Mouse (Mus musculus) intestine, embryonic 16.5 days (tissue): ENCODE measurements around the gene Hist2h2be. TPM values are rescaled to one million over a fixed set of nuclear protein-coding genes. Genes with fewer than 3 reads are reported as not detected.
A peak's percentile ranks its signal among the peaks of the same experiment; 100 is the strongest.
"Not testable (repeated sequence)": the region's sequence is repeated elsewhere in the genome, so short reads cannot be mapped to it uniquely, and the experiment has no call there.

Experiments
- ATAC-seq: fragments of 200-750 bp; cut with Nextera tagmentation; 2 replicates; pipeline ENCODE4 v1.8.0; 2017; ENCODE audit warnings: moderate TSS enrichment, moderate library complexity
- H3K27ac ChIP-seq: fragments of 300-500 bp; sonication (generic); 2 replicates; pipeline ENCODE4 v1.5.1; 2014; ENCODE audit warnings: mild to moderate bottlenecking, low read length
- H3K27me3 ChIP-seq: fragments of 300-500 bp; sonication (generic); replicated peaks from 2 replicates; pipeline ENCODE4 v1.6.1; 2014; ENCODE audit warnings: low read length, control low read depth, mixed read lengths; ENCODE audit not compliant: control insufficient read depth, insufficient read depth
- H3K36me3 ChIP-seq: fragments of 300-500 bp; sonication (generic); 2 replicates; pipeline ENCODE4 v1.6.1; 2014; ENCODE audit warnings: low read length, control low read depth; ENCODE audit not compliant: control insufficient read depth, insufficient read depth
- H3K4me1 ChIP-seq: fragments of 300-500 bp; sonication (generic); 2 replicates; pipeline ENCODE4 v1.6.1; 2014; ENCODE audit warnings: low read length, control low read depth, mixed read lengths; ENCODE audit not compliant: control insufficient read depth, insufficient read depth
- H3K4me2 ChIP-seq: fragments of 300-500 bp; sonication (generic); 2 replicates; pipeline ENCODE4 v1.6.1; 2014; ENCODE audit warnings: low read depth, low read length, control low read depth
- H3K4me3 ChIP-seq: fragments of 300-500 bp; sonication (generic); 2 replicates; pipeline ENCODE4 v1.5.1; 2014; ENCODE audit warnings: mild to moderate bottlenecking, low read length
- H3K9ac ChIP-seq: fragments of 300-500 bp; sonication (generic); 2 replicates; pipeline ENCODE4 v1.6.1; 2014; ENCODE audit warnings: low read depth, low read length
- H3K9me3 ChIP-seq: fragments of 300-500 bp; sonication (generic); 2 replicates; pipeline ENCODE4 v1.6.1; 2016; ENCODE audit warnings: low read length, control low read depth; ENCODE audit not compliant: control insufficient read depth
- WGBS: fragments of 180-500 bp; shearing (Covaris S2); extraction: QIAGEN DNeasy Blood & Tissue Kit; methylation state at CpG from one replicate; pipeline ENCODE4 v1.1.7; 2014; 5-methylcytosine and 5-hydroxymethylcytosine counted together
- microRNA-seq: library from miRNA; unstranded; fragments of <30 nt; microRNA quantifications from one replicate; pipeline ENCODE4, GENCODE M21; 2016
- polyA plus RNA-seq: library from polyadenylated mRNA; unstranded; fragments of >200 nt; fragmentation: Nextera tagmentation; extraction: Ambion mirVana; gene quantifications from 2 replicates; pipeline ENCODE4 v1.2.1, GENCODE M21; 2015

Gene Hist2h2be
- polyA plus RNA-seq, 1 experiment from 2014 or later = 6.7 TPM

GRCm38 (mm10) chr3:96264404-96264949, 43.6 kb downstream of the Hist2h2be start:
- Histone ChIP-seq H3K4me1 (peaks cover 17% of the 10 kb centered on the region; the same call in 1 of the 2 replicates), H3K27ac (peak overlapping the region; percentile 97), H3K36me3 (no peaks in the 10 kb centered on the region), H3K27me3 (no peaks in the 10 kb centered on the region), H3K4me3 (peak overlapping the region; percentile 64; the same call in 1 of the 2 replicates), H3K9me3 (no peaks in the 10 kb centered on the region), H3K9ac (peak overlapping the region; percentile 79), H3K4me2 (peak overlapping the region; percentile 55)
- ATAC-seq = no peak
- WGBS = 73% methylated on average over 7 of the region's 7 CpGs

GRCm38 (mm10) chr3:96266132-96266710, 45.3 kb downstream of the Hist2h2be start:
- ATAC-seq = no peak
- no peaks in the 10 kb centered on the region for H3K9me3 ChIP-seq
- WGBS = 86% methylated on average over 8 of the region's 8 CpGs
- H3K36me3 ChIP-seq = no peaks in the 10 kb centered on the region
- no peaks in the 10 kb centered on the region for H3K27me3 ChIP-seq
- H3K4me2 ChIP-seq = no peak overlapping the region
- H3K27ac ChIP-seq = no peak overlapping the region
- H3K4me1 ChIP-seq = peaks cover 20% of the 10 kb centered on the region
- no peak overlapping the region for H3K9ac ChIP-seq
- H3K4me3 ChIP-seq = no peak overlapping the region

GRCm38 (mm10) chr3:96267541-96267940, 46.6 kb downstream of the Hist2h2be start:
- 84% methylated on average over 4 of the region's 4 CpGs for WGBS
- ATAC-seq = no peak
- H3K4me2 ChIP-seq = peak overlapping the region; percentile 57; the same call in 1 of the 2 replicates

GRCm38 (mm10) chr3:96268051-96268775, 47.3 kb downstream of the Hist2h2be start, which contains the start of gene Hist2h3b:
TSS of gene Hist2h3b (plus strand) at chr3:96268654.
- H3K4me1 ChIP-seq = peaks cover 16% of the 10 kb centered on the region
- H3K4me2 ChIP-seq = peak within 1 kb of the TSS; percentile 91
- H3K9ac ChIP-seq = peak within 1 kb of the TSS; percentile 68
- 19% methylated on average over 28 of the region's 30 CpGs for WGBS
- no peaks in the 10 kb centered on the region for H3K9me3 ChIP-seq
- peak within 1 kb of the TSS; percentile 58 for H3K4me3 ChIP-seq
- H3K27me3 ChIP-seq = no peaks in the 10 kb centered on the region
- H3K36me3 ChIP-seq = no peaks in the 10 kb centered on the region
- ATAC-seq = peak; percentile 79
- H3K27ac ChIP-seq = peak within 1 kb of the TSS; percentile 92

More at GRCm38 (mm10) chr3:96267541-96267940, 46.6 kb downstream of the Hist2h2be start:
- no peaks in the 10 kb centered on the region for H3K27me3 ChIP-seq
- H3K9ac ChIP-seq = no peak overlapping the region
- H3K4me1 ChIP-seq = peaks cover 16% of the 10 kb centered on the region
- no peak overlapping the region for H3K4me3 ChIP-seq
- no peaks in the 10 kb centered on the region for H3K36me3 ChIP-seq
- peak overlapping the region; percentile 92 for H3K27ac ChIP-seq
- H3K9me3 ChIP-seq = no peaks in the 10 kb centered on the region

- Histone ChIP-seq H3K9ac (peak overlapping the region; percentile 68), H3K4me3 (peak overlapping the region; percentile 50), H3K4me2 (peak overlapping the region; percentile 63), H3K4me1 (peaks cover 16% of the 10 kb centered on the region), H3K27ac (peak overlapping the region; percentile 92)
- not testable (repeated sequence) for H3K9me3 ChIP-seq, H3K27me3 ChIP-seq, H3K36me3 ChIP-seq
- 1% methylated on average over 9 of the region's 44 CpGs for WGBS
- peak; percentile 42 for ATAC-seq
These were observed 48.0 kb downstream of the Hist2h2be start for GRCm38 (mm10) chr3:96268776-96269378.

DNA sequence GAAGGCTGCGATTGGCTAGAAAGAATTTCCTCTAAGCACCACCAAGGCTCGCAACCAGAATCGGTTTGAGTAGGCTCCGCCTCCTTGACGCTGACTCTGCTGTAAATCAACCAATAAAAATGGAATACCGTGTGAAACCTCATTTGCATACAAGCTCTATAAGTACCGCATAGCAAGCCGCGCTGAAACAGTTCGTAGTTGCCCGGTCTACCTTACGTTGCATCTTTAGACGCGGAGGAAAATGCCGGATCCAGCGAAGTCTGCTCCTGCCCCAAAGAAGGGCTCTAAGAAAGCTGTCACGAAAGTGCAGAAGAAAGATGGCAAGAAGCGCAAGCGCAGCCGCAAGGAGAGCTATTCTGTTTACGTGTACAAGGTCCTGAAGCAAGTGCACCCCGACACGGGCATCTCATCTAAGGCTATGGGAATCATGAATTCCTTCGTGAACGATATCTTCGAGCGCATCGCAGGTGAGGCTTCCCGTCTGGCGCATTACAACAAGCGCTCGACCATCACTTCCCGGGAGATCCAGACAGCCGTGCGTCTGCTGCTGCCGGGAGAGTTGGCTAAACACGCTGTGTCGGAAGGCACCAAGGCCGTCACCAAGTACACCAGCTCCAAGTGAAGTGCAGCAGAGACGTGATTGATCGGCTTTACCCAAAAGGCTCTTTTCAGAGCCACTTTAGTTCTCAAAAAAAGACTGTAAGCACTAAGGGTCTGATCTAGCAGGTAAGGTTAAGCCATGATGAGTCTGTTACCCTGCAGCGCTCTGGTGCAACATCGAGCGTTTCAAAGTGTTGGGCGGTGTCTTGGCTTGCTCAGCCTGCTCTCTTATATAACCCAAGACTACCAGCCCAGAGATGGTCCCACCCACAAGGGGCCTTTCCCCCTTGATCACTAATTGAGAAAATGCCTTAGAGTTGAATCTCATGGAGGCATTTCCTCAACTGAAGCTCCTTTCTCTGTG, 48.9 kb downstream of the Hist2h2be start, which contains the start of gene Hist2h2bb:
Hist2h2bb (plus strand) TSS at position 242 of the 964 bp plus-strand sequence.
- Histone ChIP-seq H3K9me3 (no peaks in the 10 kb centered on the region), H3K9ac (peak within 1 kb of the TSS; percentile 73), H3K36me3 (no peaks in the 10 kb centered on the region), H3K4me1 (peaks cover 7% of the 10 kb centered on the region), H3K4me2 (peak within 1 kb of the TSS; percentile 91), H3K27ac (peak within 1 kb of the TSS; percentile 93), H3K4me3 (peak within 1 kb of the TSS; percentile 58), H3K27me3 (no peaks in the 10 kb centered on the region)
- peak; percentile 96 for ATAC-seq
- WGBS = under 1% methylated on average over 45 of the region's 45 CpGs

Small RNA genes lying within 50 kb of the gene (microRNA-seq; reads per million reads assigned to microRNA genes)
- gene Gm44492 (not detected), gene Gm47311 (not detected), gene Gm47313 (not detected)

Other genes with a start within 250 kb of the Hist2h2be start
- gene Plekho1, start 225.1 kb upstream of the Hist2h2be start, polyA plus RNA-seq = 17.3 and 17.7 TPM in 2 replicates
- 28.0 and 28.5 TPM in 2 replicates for gene Vps45, start 162.7 kb upstream of the Hist2h2be start, polyA plus RNA-seq
- 14.7 and 15.5 TPM in 2 replicates for gene Otud7b, start 116.6 kb upstream of the Hist2h2be start, polyA plus RNA-seq
- 24.5 TPM in 2 replicates for gene Mtmr11, start 59.1 kb upstream of the Hist2h2be start, polyA plus RNA-seq
- 142 and 154 TPM in 2 replicates for gene Sf3b4, start 48.8 kb upstream of the Hist2h2be start, polyA plus RNA-seq
- 3.2 and 3.4 TPM in 2 replicates for gene Sv2a, start 40.0 kb upstream of the Hist2h2be start, polyA plus RNA-seq
- gene Bola1, start 1.4 kb upstream of the Hist2h2be start, polyA plus RNA-seq = 65.2 and 66.2 TPM in 2 replicates
- gene Hist2h2ab, start 1.3 kb upstream of the Hist2h2be start, polyA plus RNA-seq = 0.70 TPM in 1 of 2 replicates, not detected in the other
- gene Hist2h2ac, start 239 bp upstream of the Hist2h2be start, polyA plus RNA-seq = 2.8 and 4.7 TPM in 2 replicates
- 2.9 and 3.7 TPM in 2 replicates for gene Hist2h3c2, start 18.0 kb downstream of the Hist2h2be start, polyA plus RNA-seq
- 37.3 and 43.2 TPM in 2 replicates for gene Hist2h2aa2, start 19.2 kb downstream of the Hist2h2be start, polyA plus RNA-seq
- gene Hist2h2aa1, start 24.4 kb downstream of the Hist2h2be start, polyA plus RNA-seq = 13.7 and 14.1 TPM in 2 replicates
- gene Hist2h3c1, start 25.6 kb downstream of the Hist2h2be start, polyA plus RNA-seq = 1.3 and 1.8 TPM in 2 replicates
- 5.3 and 5.8 TPM in 2 replicates for gene Hist2h4, start 42.2 kb downstream of the Hist2h2be start, polyA plus RNA-seq
- gene Hist2h3b, start 47.5 kb downstream of the Hist2h2be start, polyA plus RNA-seq = 21.2 and 30.8 TPM in 2 replicates
- 5.3 and 6.2 TPM in 2 replicates for gene Hist2h2bb, start 48.6 kb downstream of the Hist2h2be start, polyA plus RNA-seq
- gene Fcgr1, start 72.8 kb downstream of the Hist2h2be start, polyA plus RNA-seq = 3.6 and 3.7 TPM in 2 replicates
- gene BC107364, start 231.2 kb downstream of the Hist2h2be start, polyA plus RNA-seq = 0.12 and 0.21 TPM in 2 replicates